Mouse (Mus musculus) heart, embryonic 15.5 days (tissue): ENCODE measurements around the gene Ajm1. TPM values are rescaled to one million over a fixed set of nuclear protein-coding genes. Genes with fewer than 3 reads are reported as not detected.

Experiments used
- ATAC-seq: fragments of 200-750 bp; cut with Nextera tagmentation; replicated peaks from 2 replicates; pipeline ENCODE4 v1.8.0; 2017; ENCODE audit warnings: low read depth, moderate TSS enrichment; ENCODE audit not compliant: insufficient number of reproducible peaks, insufficient read depth, low FRiP score
- H3K27ac ChIP-seq: fragments of 300-500 bp; sonication (generic); 2 replicates; pipeline ENCODE4 v1.5.1; 2015; ENCODE audit warnings: mild to moderate bottlenecking, inconsistent platforms
- H3K27me3 ChIP-seq: fragments of 300-500 bp; sonication (generic); 2 replicates; pipeline ENCODE4 v1.6.1; 2015; ENCODE audit warnings: inconsistent platforms
- H3K36me3 ChIP-seq: fragments of 300-500 bp; sonication (generic); 2 replicates; pipeline ENCODE4 v1.6.1; 2015; ENCODE audit warnings: mild to moderate bottlenecking, inconsistent platforms
- H3K4me1 ChIP-seq: fragments of 300-500 bp; sonication (generic); replicated peaks from 2 replicates; pipeline ENCODE4 v1.6.1; 2015; ENCODE audit warnings: inconsistent platforms
- H3K4me2 ChIP-seq: fragments of 300-500 bp; sonication (generic); 2 replicates; pipeline ENCODE4 v1.6.1; 2015; ENCODE audit warnings: inconsistent platforms, mild to moderate bottlenecking, moderate library complexity
- H3K4me3 ChIP-seq: fragments of 300-500 bp; sonication (generic); 2 replicates; pipeline ENCODE4 v1.5.1; 2015; ENCODE audit warnings: mild to moderate bottlenecking, inconsistent platforms
- H3K9ac ChIP-seq: fragments of 300-500 bp; sonication (generic); 2 replicates; pipeline ENCODE4 v1.6.1; 2015; ENCODE audit warnings: mild to moderate bottlenecking, inconsistent platforms
- H3K9me3 ChIP-seq: fragments of 300-500 bp; sonication (generic); replicated peaks from 2 replicates; pipeline ENCODE4 v1.6.1; 2016; ENCODE audit warnings: inconsistent platforms
- WGBS: fragments of 180-500 bp; shearing (Covaris S2); methylation state at CpG from one replicate; pipeline ENCODE4 v1.1.7; 2015; ENCODE audit warnings: mixed read lengths; 5-methylcytosine and 5-hydroxymethylcytosine counted together
- polyA plus RNA-seq: library from polyadenylated mRNA; unstranded; fragments of >200 nt; fragmentation: Nextera tagmentation; extraction: Ambion mirVana; gene quantifications from 2 replicates; pipeline ENCODE4 v1.2.1, GENCODE M21; 2015

Gene Ajm1
- polyA plus RNA-seq, 1 experiment from 2014 or later, result 0.30 TPM

- WGBS, result 77% methylated on average over 16 of the region's 16 CpGs
- peak overlapping the region; percentile 90 for H3K4me2 ChIP-seq
These were observed 5.3 kb downstream of the Ajm1 start for GRCm38 (mm10) chr2:25576028-25576850.

GRCm38 (mm10) chr2:25575432-25576027, 6.0 kb downstream of the Ajm1 start:
- H3K27me3 ChIP-seq, result peaks cover 46% of the 10 kb centered on the region
- peak overlapping the region; percentile 75 for H3K4me3 ChIP-seq
- no peaks in the 10 kb centered on the region for H3K9me3 ChIP-seq
- peak overlapping the region; percentile 90 for H3K27ac ChIP-seq
- H3K36me3 ChIP-seq, result no peaks in the 10 kb centered on the region
- H3K9ac ChIP-seq, result peak overlapping the region; percentile 72
- H3K4me2 ChIP-seq, result peak overlapping the region; percentile 90
- H3K4me1 ChIP-seq, result peaks cover 65% of the 10 kb centered on the region
- WGBS, result 6% methylated on average over 21 of the region's 21 CpGs
- ATAC-seq, result peak; percentile 15; the same call in 1 of the 2 replicates

More at GRCm38 (mm10) chr2:25576028-25576850, 5.3 kb downstream of the Ajm1 start:
- no peak overlapping the region for H3K4me3 ChIP-seq
- H3K4me1 ChIP-seq, result peaks cover 71% of the 10 kb centered on the region
- no peak for ATAC-seq
- peaks cover 53% of the 10 kb centered on the region for H3K27me3 ChIP-seq
- no peak overlapping the region for H3K27ac ChIP-seq
- H3K36me3 ChIP-seq, result no peaks in the 10 kb centered on the region
- no peaks in the 10 kb centered on the region for H3K9me3 ChIP-seq
- H3K9ac ChIP-seq, result no peak overlapping the region

- under 1% methylated on average over 44 of the region's 45 CpGs for WGBS
- H3K9ac ChIP-seq, result peak within 1 kb of the TSS; percentile 72
- no peaks in the 10 kb centered on the region for H3K9me3 ChIP-seq
- H3K4me1 ChIP-seq, result peaks cover 59% of the 10 kb centered on the region
- peak within 1 kb of the TSS; percentile 75 for H3K4me3 ChIP-seq
- H3K4me2 ChIP-seq, result peak within 1 kb of the TSS; percentile 90
- peak within 1 kb of the TSS; percentile 90 for H3K27ac ChIP-seq
- ATAC-seq, result peak; percentile 97
- peaks cover under 1% of the 10 kb centered on the region; the same call in 1 of the 2 replicates for H3K36me3 ChIP-seq
- H3K27me3 ChIP-seq, result peaks cover 39% of the 10 kb centered on the region
These were observed 6.8 kb downstream of the Ajm1 start, which contains the start of the genes Mamdc4 and Phpt1 for GRCm38 (mm10) chr2:25574579-25575431. Gene Mamdc4 (minus strand): TSS chr2:25574845. Gene Phpt1 (minus strand): TSS chr2:25575224.

GRCm38 (mm10) chr2:25574136-25574535, 7.4 kb downstream of the Ajm1 start:
- peak overlapping the region; percentile 75 for H3K4me3 ChIP-seq
- peak overlapping the region; percentile 72 for H3K9ac ChIP-seq
- H3K27ac ChIP-seq, result peak overlapping the region; percentile 90
- no peaks in the 10 kb centered on the region for H3K9me3 ChIP-seq
- peaks cover 32% of the 10 kb centered on the region for H3K27me3 ChIP-seq
- 11% methylated on average over 11 of the region's 11 CpGs for WGBS
- peak overlapping the region; percentile 90 for H3K4me2 ChIP-seq
- H3K36me3 ChIP-seq, result peaks cover 7% of the 10 kb centered on the region; the same call in 1 of the 2 replicates
- peaks cover 52% of the 10 kb centered on the region for H3K4me1 ChIP-seq
- ATAC-seq, result no peak

GRCm38 (mm10) chr2:25573068-25573467, 8.5 kb downstream of the Ajm1 start:
- H3K4me3 ChIP-seq, result no peak overlapping the region; the same call in 1 of the 2 replicates
- H3K4me1 ChIP-seq, result peaks cover 41% of the 10 kb centered on the region
- H3K9me3 ChIP-seq, result no peaks in the 10 kb centered on the region
- no peak overlapping the region for H3K27ac ChIP-seq
- H3K9ac ChIP-seq, result no peak overlapping the region
- H3K27me3 ChIP-seq, result peaks cover 21% of the 10 kb centered on the region
- peak overlapping the region; percentile 90; the same call in 1 of the 2 replicates for H3K4me2 ChIP-seq
- peaks cover 10% of the 10 kb centered on the region; the same call in 1 of the 2 replicates for H3K36me3 ChIP-seq
- ATAC-seq, result no peak
- 80% methylated on average over 2 of the region's 2 CpGs for WGBS

- peaks cover 29% of the 10 kb centered on the region for H3K4me1 ChIP-seq
- H3K4me3 ChIP-seq, result no peak overlapping the region
- H3K27ac ChIP-seq, result no peak overlapping the region
- H3K4me2 ChIP-seq, result no peak overlapping the region
- ATAC-seq, result no peak
- no peaks in the 10 kb centered on the region for H3K9me3 ChIP-seq
- peaks cover 10% of the 10 kb centered on the region; the same call in 1 of the 2 replicates for H3K36me3 ChIP-seq
- H3K9ac ChIP-seq, result no peak overlapping the region
- WGBS, result 86% methylated on average over 4 of the region's 4 CpGs
- peaks cover 3% of the 10 kb centered on the region for H3K27me3 ChIP-seq
These were observed 10.3 kb downstream of the Ajm1 start for GRCm38 (mm10) chr2:25571221-25571620.

GRCm38 (mm10) chr2:25569323-25569722, 12.2 kb downstream of the Ajm1 start:
- peaks cover 21% of the 10 kb centered on the region for H3K36me3 ChIP-seq
- ATAC-seq, result no peak
- 91% methylated on average over 3 of the region's 3 CpGs for WGBS
- no peaks in the 10 kb centered on the region for H3K9me3 ChIP-seq
- H3K9ac ChIP-seq, result no peak overlapping the region
- H3K4me2 ChIP-seq, result no peak overlapping the region
- H3K4me1 ChIP-seq, result peaks cover 19% of the 10 kb centered on the region
- no peak overlapping the region for H3K4me3 ChIP-seq
- no peaks in the 10 kb centered on the region for H3K27me3 ChIP-seq
- H3K27ac ChIP-seq, result no peak overlapping the region

- Histone ChIP-seq H3K9ac (no peak overlapping the region), H3K27me3 (no peaks in the 10 kb centered on the region), H3K9me3 (no peaks in the 10 kb centered on the region), H3K36me3 (peaks cover 28% of the 10 kb centered on the region), H3K4me3 (no peak overlapping the region), H3K4me2 (no peak overlapping the region), H3K4me1 (peaks cover 12% of the 10 kb centered on the region), H3K27ac (no peak overlapping the region)
- ATAC-seq, result no peak
- 90% methylated on average over 6 of the region's 6 CpGs for WGBS
These were observed 13.0 kb downstream of the Ajm1 start for GRCm38 (mm10) chr2:25568473-25569019.

- 73% methylated on average over 6 of the region's 6 CpGs for WGBS
- no peak overlapping the region for H3K27ac ChIP-seq
- peaks cover 47% of the 10 kb centered on the region for H3K36me3 ChIP-seq
- H3K9me3 ChIP-seq, result no peaks in the 10 kb centered on the region
- no peaks in the 10 kb centered on the region for H3K27me3 ChIP-seq
- no peak for ATAC-seq
- H3K4me3 ChIP-seq, result no peak overlapping the region
- H3K4me2 ChIP-seq, result no peak overlapping the region
- H3K9ac ChIP-seq, result no peak overlapping the region
- H3K4me1 ChIP-seq, result no peaks in the 10 kb centered on the region
These were observed 15.0 kb downstream of the Ajm1 start for GRCm38 (mm10) chr2:25566558-25566957.

GRCm38 (mm10) chr2:25565741-25566140, 15.8 kb downstream of the Ajm1 start:
- Histone ChIP-seq H3K27ac (no peak overlapping the region), H3K9me3 (no peaks in the 10 kb centered on the region), H3K4me2 (no peak overlapping the region), H3K4me1 (no peaks in the 10 kb centered on the region), H3K36me3 (peaks cover 54% of the 10 kb centered on the region), H3K9ac (no peak overlapping the region), H3K27me3 (no peaks in the 10 kb centered on the region), H3K4me3 (no peak overlapping the region)
- ATAC-seq, result no peak
- 87% methylated on average over 8 of the region's 8 CpGs for WGBS
